Mouse (Mus musculus): ENCODE results near the gene Rasgrp2.
A peak's percentile ranks its signal among the peaks of the same experiment; 100 is the strongest.

Gene Rasgrp2

DNA sequence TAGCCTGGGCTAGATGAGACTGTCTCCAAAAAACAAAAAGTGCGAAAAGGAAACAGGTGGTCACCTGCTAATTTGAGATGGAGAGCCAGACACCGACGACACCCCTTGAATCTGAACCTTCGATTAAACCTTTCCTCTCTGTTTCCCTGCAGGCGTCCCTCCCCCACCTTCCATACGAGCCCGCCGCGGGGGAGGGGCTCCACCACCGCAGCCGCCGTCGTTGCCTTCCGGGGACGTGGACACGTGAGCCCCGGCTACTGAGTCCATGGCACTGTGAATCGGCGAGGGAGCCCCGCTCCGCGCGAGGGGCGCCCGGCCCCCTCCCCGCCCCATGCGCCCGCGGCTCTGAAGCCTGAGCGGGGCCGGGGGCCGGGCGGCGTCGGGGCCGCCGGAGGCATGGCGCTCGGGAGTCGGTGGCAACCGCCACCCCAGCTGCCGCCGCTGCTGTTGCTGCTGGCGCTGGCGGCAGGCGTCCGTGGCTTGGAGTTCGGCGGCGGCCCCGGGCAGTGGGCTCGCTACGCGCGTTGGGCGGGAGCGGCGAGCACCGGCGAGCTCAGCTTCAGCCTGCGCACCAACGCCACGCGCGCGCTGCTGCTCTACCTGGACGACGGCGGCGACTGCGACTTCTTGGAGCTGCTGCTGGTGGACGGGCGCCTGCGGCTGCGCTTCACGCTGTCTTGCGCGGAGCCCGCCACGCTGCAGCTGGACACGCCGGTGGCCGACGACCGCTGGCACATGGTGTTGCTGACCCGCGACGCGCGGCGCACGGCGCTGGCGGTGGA lies 28.7 kb downstream of the Rasgrp2 start:
- DNase-seq (ENCODE audit: low spot score): no peak

DNA sequence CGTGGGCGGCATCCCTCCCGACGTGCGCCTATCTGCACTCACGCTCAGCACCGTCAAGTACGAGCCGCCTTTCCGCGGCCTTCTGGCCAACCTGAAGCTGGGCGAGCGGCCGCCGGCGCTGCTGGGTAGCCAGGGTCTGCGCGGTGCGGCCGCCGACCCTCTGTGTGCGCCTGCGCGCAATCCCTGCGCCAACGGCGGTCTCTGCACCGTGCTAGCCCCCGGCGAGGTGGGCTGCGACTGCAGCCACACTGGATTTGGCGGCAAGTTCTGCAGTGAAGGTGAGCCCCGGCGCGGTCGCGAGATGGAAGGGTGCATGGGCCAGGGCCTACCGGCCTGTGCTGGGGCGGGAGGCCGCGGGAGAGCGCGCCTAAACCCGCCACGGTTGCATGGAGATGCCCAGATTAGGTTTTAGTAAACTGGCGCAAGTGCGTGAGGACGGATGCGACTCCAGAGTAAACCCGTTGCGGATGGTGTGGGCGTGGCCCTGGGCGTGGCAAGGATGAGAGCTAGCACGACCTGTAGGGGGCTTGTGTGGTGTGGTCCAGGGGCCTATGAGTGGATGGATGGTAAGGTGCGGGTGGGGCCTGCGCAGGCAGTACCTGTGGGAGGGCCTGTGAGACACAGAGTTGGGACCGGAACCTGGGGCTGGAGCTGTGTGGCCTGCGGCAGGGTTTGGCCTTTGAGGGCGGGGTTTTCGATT lies 29.5 kb downstream of the Rasgrp2 start:
- DNase-seq (ENCODE audit: low spot score): no peak

DNA sequence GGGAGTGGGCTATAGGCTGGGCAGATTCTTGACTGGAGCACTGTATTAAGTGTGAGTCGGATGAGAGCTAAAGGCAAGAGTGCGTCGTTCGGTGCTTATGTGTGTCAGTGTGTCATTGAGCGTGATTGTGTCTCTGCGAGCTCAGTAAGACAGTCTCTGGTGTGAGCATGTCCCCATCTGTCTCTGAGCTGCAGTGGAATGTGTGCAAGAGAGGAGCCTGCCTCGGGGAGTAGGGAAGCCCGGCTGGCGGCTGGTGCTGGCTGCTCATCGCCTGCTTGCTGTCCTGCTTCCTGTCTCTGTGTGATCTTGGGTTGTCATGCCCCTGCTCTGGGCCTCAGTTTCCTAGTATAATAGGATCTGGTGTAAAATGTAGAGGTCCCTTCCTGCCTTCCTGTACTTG lies 43.9 kb downstream of the Rasgrp2 start:
- DNase-seq (ENCODE audit: low spot score): no peak

- peak; percentile 69 for DNase-seq (ENCODE audit: low spot score)
These were observed 46.8 kb downstream of the Rasgrp2 start for GRCm38 (mm10) chr19:6445761-6446423.

- peak; percentile 74 for DNase-seq (ENCODE audit: low spot score)
These were observed 47.7 kb downstream of the Rasgrp2 start for GRCm38 (mm10) chr19:6446736-6447437.

DNA sequence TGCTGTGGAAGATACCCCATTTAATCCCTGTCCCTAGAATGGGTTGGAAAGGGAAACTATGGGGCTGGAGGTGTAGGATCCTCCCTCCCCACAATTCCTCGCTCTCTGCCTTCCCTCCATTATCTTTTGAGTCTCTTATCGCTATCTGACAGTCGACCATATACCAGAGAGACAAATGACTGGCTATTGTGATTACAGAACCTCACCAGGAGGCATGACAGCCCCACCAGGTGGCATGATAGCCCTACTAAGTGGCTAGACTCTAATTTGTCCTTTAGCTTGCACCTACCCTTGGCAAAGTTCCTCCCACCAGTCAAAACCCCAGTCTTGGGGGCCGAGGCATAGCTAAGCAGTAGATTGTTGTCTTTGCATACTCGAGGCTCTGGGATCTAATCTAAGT lies 49.6 kb downstream of the Rasgrp2 start:
- no peak for DNase-seq (ENCODE audit: low spot score)

- DNase-seq (ENCODE audit: low spot score): no peak
These were observed 50.7 kb downstream of the Rasgrp2 start for GRCm38 (mm10) chr19:6449841-6450240.

DNA sequence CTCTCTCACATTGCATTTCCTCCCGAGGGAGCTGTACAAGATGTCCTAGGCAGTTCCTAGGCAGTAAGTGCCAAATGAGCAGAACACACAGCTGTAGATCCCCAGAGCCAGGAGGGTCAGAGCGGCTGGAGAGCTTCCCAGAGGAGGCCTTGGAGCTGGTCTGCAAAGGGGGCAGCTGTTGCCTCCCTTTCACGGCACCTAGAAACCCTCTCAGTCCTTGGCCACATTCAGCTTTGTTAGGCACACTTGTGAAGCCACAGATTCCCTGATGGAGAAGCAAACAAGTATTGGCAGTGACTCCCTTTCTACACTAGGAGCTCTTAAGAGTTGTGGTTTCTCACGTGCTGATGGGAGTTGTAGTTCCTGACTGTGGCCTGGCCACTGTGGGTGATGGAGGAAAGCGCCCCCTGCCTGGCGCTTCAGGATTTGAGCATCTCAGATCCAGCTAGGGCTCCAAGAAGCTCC lies 52.9 kb downstream of the Rasgrp2 start:
- DNase-seq (ENCODE audit: low spot score): peak; percentile 84

- DNase-seq (ENCODE audit: low spot score): no peak
These were observed 53.7 kb downstream of the Rasgrp2 start for GRCm38 (mm10) chr19:6452672-6453310.

DNA sequence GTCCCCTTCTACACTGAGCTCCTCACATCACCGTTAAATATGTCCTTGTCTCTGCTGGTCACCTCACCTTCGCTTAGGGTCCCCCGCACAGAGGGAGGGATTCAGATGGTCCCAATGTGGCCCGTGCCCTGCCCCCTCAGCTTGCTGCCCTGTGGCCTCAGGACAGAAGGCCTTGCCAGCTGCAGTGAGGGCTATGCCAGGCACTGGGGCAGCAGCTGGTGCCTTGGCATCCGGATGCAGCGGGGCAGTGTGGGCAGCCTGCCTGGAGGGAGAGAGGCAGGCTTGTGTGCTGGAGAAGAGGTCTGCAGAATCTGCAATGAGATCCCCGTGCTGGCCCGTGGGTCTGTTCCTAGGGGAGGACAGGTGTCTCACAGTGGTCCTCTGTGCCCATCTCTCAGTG lies 54.2 kb downstream of the Rasgrp2 start:
- DNase-seq (ENCODE audit: low spot score): peak; percentile 20

DNA sequence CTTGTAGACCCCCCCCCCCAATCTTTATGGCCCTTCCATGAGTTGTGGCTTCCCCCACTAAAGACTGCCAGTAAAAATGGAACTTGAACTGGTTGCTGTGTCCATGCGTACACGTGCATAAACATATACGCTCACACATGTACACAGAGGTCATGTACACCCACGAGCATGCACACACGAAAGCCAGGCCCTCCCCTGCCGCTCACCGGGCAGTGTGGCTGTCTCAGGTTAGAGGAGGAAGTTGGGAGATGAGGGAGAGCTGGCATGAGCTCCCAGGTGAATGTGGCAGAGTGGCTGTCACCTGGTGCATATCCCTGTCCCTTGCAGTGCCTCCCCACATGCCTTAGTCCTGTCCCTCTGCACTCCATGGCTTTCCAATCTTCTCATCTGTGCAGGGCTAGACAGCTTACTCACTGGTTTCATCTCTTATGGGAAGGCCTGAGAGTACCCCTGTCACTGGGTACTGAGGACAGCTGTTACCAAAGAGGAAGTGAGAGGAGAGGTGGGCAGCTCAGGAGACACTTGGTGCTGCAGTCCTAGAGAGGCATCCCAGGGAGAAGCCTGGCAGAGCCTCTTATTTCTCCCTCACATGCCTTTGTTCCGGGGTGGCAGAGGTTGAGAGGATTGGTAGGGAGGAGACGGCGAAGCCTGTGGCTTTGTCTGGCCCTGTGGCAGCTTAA lies 55.0 kb downstream of the Rasgrp2 start:
- no peak for DNase-seq (ENCODE audit: low spot score)

- DNase-seq (ENCODE audit: low spot score): no peak
These were observed 60.4 kb downstream of the Rasgrp2 start for GRCm38 (mm10) chr19:6459504-6459903.

DNA sequence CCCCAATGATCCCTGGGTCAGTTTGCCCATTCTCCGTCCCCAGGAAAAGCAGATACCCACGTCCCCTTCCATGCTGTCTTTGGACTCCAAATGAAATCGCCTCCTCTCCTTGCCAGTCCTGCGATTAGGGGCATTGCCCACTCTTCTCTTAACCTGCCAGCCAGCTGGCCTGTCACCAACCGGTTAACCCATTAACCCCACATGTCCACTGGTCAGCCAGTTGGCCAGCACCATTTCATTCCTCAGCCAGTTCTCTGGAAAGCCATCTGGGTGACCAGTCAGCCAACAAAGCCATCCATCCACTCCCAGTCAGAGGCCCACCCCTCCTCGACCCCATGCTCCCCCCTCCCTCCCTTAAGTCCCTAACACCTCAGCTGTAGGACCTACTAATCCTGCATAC lies 63.7 kb downstream of the Rasgrp2 start:
- no peak for DNase-seq (ENCODE audit: low spot score)

GRCm38 (mm10) chr19:6464306-6465071 lies 65.3 kb downstream of the Rasgrp2 start:
- DNase-seq (ENCODE audit: low spot score): peak; percentile 34

All from MN1 (cell line).